Mouse (Mus musculus) kidney, postnatal 0 days (tissue): Measurements from ENCODE around the gene Atad3a. TPM values are rescaled to one million over a fixed set of nuclear protein-coding genes. Genes with fewer than 3 reads are reported as not detected.

Experiments used
- ATAC-seq: fragments of 200-750 bp; cut with Nextera tagmentation; replicated peaks from 2 replicates; pipeline ENCODE4 v1.8.0; 2017; ENCODE audit warnings: low read depth, moderate number of reproducible peaks, moderate TSS enrichment, moderate library complexity; ENCODE audit not compliant: low FRiP score
- DNase-seq: peaks from one replicate; pipeline ENCODE4 v3.0.0-alpha.2; 2016; ENCODE audit warnings: low spot score
- H3K27ac ChIP-seq: fragments of 300-500 bp; sonication (generic); 2 replicates; pipeline ENCODE4 v1.5.1; 2014; ENCODE audit warnings: mild to moderate bottlenecking
- H3K27me3 ChIP-seq: fragments of 300-500 bp; sonication (generic); 2 replicates; pipeline ENCODE4 v1.6.1; 2014; ENCODE audit warnings: low read length, mixed read lengths; ENCODE audit not compliant: insufficient read depth
- H3K36me3 ChIP-seq: fragments of 300-500 bp; sonication (generic); 2 replicates; pipeline ENCODE4 v1.6.1; 2014; ENCODE audit warnings: low read length, mixed read lengths; ENCODE audit not compliant: insufficient read depth
- H3K4me1 ChIP-seq: fragments of 300-500 bp; sonication (generic); replicated peaks from 2 replicates; pipeline ENCODE4 v1.6.1; 2014; ENCODE audit warnings: antibody characterized with exemption, low read length, mixed read lengths; ENCODE audit not compliant: insufficient read depth
- H3K4me2 ChIP-seq: fragments of 300-500 bp; sonication (generic); 2 replicates; pipeline ENCODE4 v1.6.1; 2014; ENCODE audit warnings: mild to moderate bottlenecking, low read length, moderate library complexity, mixed read lengths
- H3K4me3 ChIP-seq: fragments of 300-500 bp; sonication (generic); replicated peaks from 2 replicates; pipeline ENCODE4 v1.5.1; 2014; ENCODE audit warnings: low read depth, low read length
- H3K9ac ChIP-seq: fragments of 300-500 bp; sonication (generic); 2 replicates; pipeline ENCODE4 v1.6.1; 2014; ENCODE audit warnings: low read depth, low read length
- H3K9me3 ChIP-seq: fragments of 300-500 bp; sonication (generic); replicated peaks from 2 replicates; pipeline ENCODE4 v1.6.1; 2016; ENCODE audit warnings: low read length, inconsistent platforms, mixed read lengths
- CTCF ChIP-seq: IDR thresholded peaks from 2 replicates; pipeline ENCODE4 v1.5.1; 2016; ENCODE audit warnings: antibody characterized with exemption, low read depth, mild to moderate bottlenecking, moderate library complexity
- WGBS: fragments of 180-500 bp; shearing (Covaris S2); extraction: QIAGEN DNeasy Blood & Tissue Kit; methylation state at CpG from one replicate; pipeline ENCODE4 v1.1.7; 2014; 5-methylcytosine and 5-hydroxymethylcytosine counted together
- polyA plus RNA-seq: library from polyadenylated mRNA; unstranded; fragments of >200 nt; fragmentation: Nextera tagmentation; extraction: Ambion mirVana; gene quantifications from 2 replicates; pipeline ENCODE4 v1.2.1, GENCODE M21; 2015

The Atad3a gene
- polyA plus RNA-seq, 1 experiment from 2014 or later: 92.1 TPM

- WGBS: 80% methylated on average over 10 of the region's 10 CpGs
- Histone ChIP-seq H3K4me1 (peaks cover 3% of the 10 kb centered on the region; the same call in 1 of the 2 replicates), H3K4me3 (no peak overlapping the region), H3K9ac (no peak overlapping the region), H3K9me3 (no peaks in the 10 kb centered on the region), H3K36me3 (no peaks in the 10 kb centered on the region), H3K27me3 (no peaks in the 10 kb centered on the region), H3K27ac (no peak overlapping the region), H3K4me2 (no peak overlapping the region)
- DNase-seq: no peak
- no peak for ATAC-seq
- no peak for TF ChIP-seq CTCF
These were observed 24.4 kb upstream of the Atad3a start for GRCm38 (mm10) chr4:155785246-155785645.

- peak overlapping the region; percentile 45 for H3K4me3 ChIP-seq
- no peaks in the 10 kb centered on the region for H3K27me3 ChIP-seq
- H3K27ac ChIP-seq: peak overlapping the region; percentile 80
- H3K9ac ChIP-seq: peak overlapping the region; percentile 68
- TF ChIP-seq CTCF: peak; percentile 80
- DNase-seq (peak; percentile 92), ATAC-seq (peak; percentile 89)
- peaks cover 3% of the 10 kb centered on the region; the same call in 1 of the 2 replicates for H3K4me1 ChIP-seq
- no peaks in the 10 kb centered on the region for H3K9me3 ChIP-seq
- no peaks in the 10 kb centered on the region for H3K36me3 ChIP-seq
- WGBS: under 1% methylated on average over 52 of the region's 52 CpGs
- H3K4me2 ChIP-seq: peak overlapping the region; percentile 83
These were observed 23.3 kb upstream of the Atad3a start for GRCm38 (mm10) chr4:155784081-155784701.

- ATAC-seq (no peak), DNase-seq (no peak)
- Histone ChIP-seq H3K27ac (peak overlapping the region; percentile 80; the same call in 1 of the 2 replicates), H3K9me3 (no peaks in the 10 kb centered on the region), H3K27me3 (no peaks in the 10 kb centered on the region), H3K4me1 (peaks cover 3% of the 10 kb centered on the region; the same call in 1 of the 2 replicates), H3K4me2 (peak overlapping the region; percentile 83), H3K4me3 (peak overlapping the region; percentile 45), H3K9ac (peak overlapping the region; percentile 68), H3K36me3 (no peaks in the 10 kb centered on the region)
- TF ChIP-seq CTCF: no peak
- 30% methylated on average over 16 of the region's 16 CpGs for WGBS
These were observed 22.7 kb upstream of the Atad3a start for GRCm38 (mm10) chr4:155783486-155784080.

GRCm38 (mm10) chr4:155780895-155781294 lies 20.0 kb upstream of the Atad3a start:
- Histone ChIP-seq H3K4me2 (no peak overlapping the region), H3K27ac (peak overlapping the region; percentile 26; the same call in 1 of the 2 replicates), H3K27me3 (no peaks in the 10 kb centered on the region; the same call in 1 of the 2 replicates), H3K36me3 (no peaks in the 10 kb centered on the region), H3K4me3 (no peak overlapping the region), H3K4me1 (peaks cover 3% of the 10 kb centered on the region; the same call in 1 of the 2 replicates), H3K9ac (no peak overlapping the region; the same call in 1 of the 2 replicates), H3K9me3 (no peaks in the 10 kb centered on the region)
- 0 out of 2 replicates have a peak, but pooled peaks have one; percentile 12 for ATAC-seq
- 13% methylated on average over 6 of the region's 6 CpGs for WGBS
- peak; percentile 69 for DNase-seq
- TF ChIP-seq CTCF: no peak

- ATAC-seq (no peak), DNase-seq (no peak)
- no peaks in the 10 kb centered on the region for H3K36me3 ChIP-seq
- H3K27me3 ChIP-seq: no peaks in the 10 kb centered on the region; the same call in 1 of the 2 replicates
- WGBS: 83% methylated on average over 4 of the region's 4 CpGs
- H3K9me3 ChIP-seq: no peaks in the 10 kb centered on the region
- H3K27ac ChIP-seq: no peak overlapping the region
- H3K4me1 ChIP-seq: peaks cover 3% of the 10 kb centered on the region
- H3K4me2 ChIP-seq: no peak overlapping the region
- no peak for TF ChIP-seq CTCF
- H3K4me3 ChIP-seq: no peak overlapping the region
- H3K9ac ChIP-seq: no peak overlapping the region
These were observed 18.6 kb upstream of the Atad3a start for GRCm38 (mm10) chr4:155779498-155779897.

- H3K36me3 ChIP-seq: no peaks in the 10 kb centered on the region
- DNase-seq (no peak), ATAC-seq (no peak)
- peaks cover 7% of the 10 kb centered on the region for H3K4me1 ChIP-seq
- 84% methylated on average over 2 of the region's 2 CpGs for WGBS
- H3K27ac ChIP-seq: no peak overlapping the region
- no peak overlapping the region for H3K4me2 ChIP-seq
- TF ChIP-seq CTCF: no peak
- no peaks in the 10 kb centered on the region; the same call in 1 of the 2 replicates for H3K27me3 ChIP-seq
- H3K9me3 ChIP-seq: no peaks in the 10 kb centered on the region
- no peak overlapping the region for H3K4me3 ChIP-seq
- H3K9ac ChIP-seq: no peak overlapping the region
These were observed 16.9 kb upstream of the Atad3a start for GRCm38 (mm10) chr4:155777816-155778215.
